Mouse (Mus musculus): ENCODE measurements around the gene Frmd4a.

Frmd4a gene

GRCm38 (mm10) chr2:4391091-4391490 is 373.6 kb downstream of the Frmd4a start:
- DNase-seq (ENCODE audit: low spot score), result no peak

- no peak for DNase-seq (ENCODE audit: low spot score)
These were observed 374.2 kb downstream of the Frmd4a start for GRCm38 (mm10) chr2:4391678-4392085.

GRCm38 (mm10) chr2:4393046-4393445 is 375.5 kb downstream of the Frmd4a start:
- no peak for DNase-seq (ENCODE audit: low spot score)

- DNase-seq (ENCODE audit: low spot score), result no peak
These were observed 377.1 kb downstream of the Frmd4a start for GRCm38 (mm10) chr2:4394641-4395040.

GRCm38 (mm10) chr2:4399721-4400120 is 382.2 kb downstream of the Frmd4a start:
- DNase-seq (ENCODE audit: low spot score), result no peak

GRCm38 (mm10) chr2:4400771-4401596 is 383.5 kb downstream of the Frmd4a start:
- DNase-seq (ENCODE audit: low spot score), result peak; percentile 46

GRCm38 (mm10) chr2:4401597-4402581 is 384.4 kb downstream of the Frmd4a start:
- no peak for DNase-seq (ENCODE audit: low spot score)

GRCm38 (mm10) chr2:4406977-4407376 is 389.5 kb downstream of the Frmd4a start:
- DNase-seq (ENCODE audit: low spot score), result no peak

GRCm38 (mm10) chr2:4409810-4410433 is 392.4 kb downstream of the Frmd4a start:
- DNase-seq (ENCODE audit: low spot score), result no peak

- DNase-seq (ENCODE audit: low spot score), result peak; percentile 31
These were observed 395.5 kb downstream of the Frmd4a start for GRCm38 (mm10) chr2:4412870-4413595.

- no peak for DNase-seq (ENCODE audit: low spot score)
These were observed 396.2 kb downstream of the Frmd4a start for GRCm38 (mm10) chr2:4413596-4414335.

- no peak for DNase-seq (ENCODE audit: low spot score)
These were observed 403.3 kb downstream of the Frmd4a start for GRCm38 (mm10) chr2:4420679-4421312.

- no peak for DNase-seq (ENCODE audit: low spot score)
These were observed 404.2 kb downstream of the Frmd4a start for GRCm38 (mm10) chr2:4421757-4422156.

- DNase-seq (ENCODE audit: low spot score), result no peak
These were observed 406.4 kb downstream of the Frmd4a start for GRCm38 (mm10) chr2:4423896-4424295.

GRCm38 (mm10) chr2:4428407-4428855 is 410.9 kb downstream of the Frmd4a start:
- DNase-seq (ENCODE audit: low spot score), result no peak

GRCm38 (mm10) chr2:4433119-4433518 is 415.6 kb downstream of the Frmd4a start:
- no peak for DNase-seq (ENCODE audit: low spot score)

GRCm38 (mm10) chr2:4435051-4435450 is 417.5 kb downstream of the Frmd4a start:
- DNase-seq (ENCODE audit: low spot score), result no peak

- no peak for DNase-seq (ENCODE audit: low spot score)
These were observed 419.1 kb downstream of the Frmd4a start for GRCm38 (mm10) chr2:4436361-4437231.

GRCm38 (mm10) chr2:4438739-4439138 is 421.2 kb downstream of the Frmd4a start:
- no peak for DNase-seq (ENCODE audit: low spot score)
